Mouse (Mus musculus) lung, adult 10 weeks (tissue): ENCODE results near the gene Cant1. TPM values are rescaled to one million over a fixed set of nuclear protein-coding genes. Genes with fewer than 3 reads are reported as not detected.

Experiments
- polyA plus RNA-seq: library from polyadenylated mRNA; stranded (reverse); fragments of 350-450 nt; fragmentation: Illumina TruSeq; extraction: RNeasy Lipid Tissue Mini Kit (QIAGEN cat#74804); gene quantifications from one replicate; pipeline ENCODE4 v1.2.3, GENCODE M21; 2014; ENCODE audit warnings: low read depth, low replicate concordance; ENCODE audit not compliant: insufficient read depth

Cant1 gene
- 28.5 TPM for polyA plus RNA-seq

GRCm38 (mm10) chr11:118418834-118419504, at the start of gene Cant1:
TSS of gene Cant1 (minus strand) at chr11:118419086.

GRCm38 (mm10) chr11:118427986-118428385, 9.1 kb upstream of the Cant1 start, which contains the start of gene C1qtnf1:
TSS of gene C1qtnf1 (plus strand) at chr11:118428203.

GRCm38 (mm10) chr11:118401760-118402280, 17.1 kb downstream of the Cant1 start, which contains the start of gene Lgals3bp:
TSS of gene Lgals3bp (minus strand) at chr11:118402092.

Other genes starting within 250 kb of the Cant1 start
- 19.1 TPM for gene Cyth1, start 170.5 kb downstream of the Cant1 start, polyA plus RNA-seq
- 8.1 TPM for gene Usp36, start 128.8 kb downstream of the Cant1 start, polyA plus RNA-seq
- 0.66 TPM for gene Cep295nl, start 76.6 kb downstream of the Cant1 start, polyA plus RNA-seq
- gene Timp2, start 63.3 kb downstream of the Cant1 start, polyA plus RNA-seq = 205 TPM
- 82.4 TPM for gene Lgals3bp, start 17.0 kb downstream of the Cant1 start, polyA plus RNA-seq
- 7.9 TPM for gene C1qtnf1, start 9.1 kb upstream of the Cant1 start, polyA plus RNA-seq
- 5.3 TPM for gene Engase, start 57.7 kb upstream of the Cant1 start, polyA plus RNA-seq